Mouse (Mus musculus) testis, adult 2 months (tissue): Measurements from ENCODE around the gene Rex1bd.

Source experiments
- CTCF ChIP-seq: fragments of 200-500 bp; IDR thresholded peaks from 2 replicates; pipeline ENCODE4 v1.5.1; 2012; ENCODE audit warnings: low read depth, mild to moderate bottlenecking, inconsistent platforms, low read length, moderate library complexity; ENCODE audit not compliant: control insufficient read depth, insufficient read depth, insufficient replicate concordance
- POLR2A ChIP-seq: fragments of 200-500 bp; IDR thresholded peaks from 2 replicates; pipeline ENCODE4 v1.6.1; 2012; ENCODE audit warnings: low read depth, mild to moderate bottlenecking, inconsistent platforms, low read length, moderate library complexity; ENCODE audit not compliant: control insufficient read depth

GRCm38 (mm10) chr8:70464162-70464561, 42.4 kb downstream of the Rex1bd start:
- TF ChIP-seq CTCF = no peak
- no peak for TF ChIP-seq POLR2A
